Mouse (Mus musculus): ENCODE results near the gene Ank.
"Not testable (repeated sequence)": the region's sequence is repeated elsewhere in the genome, so short reads cannot be mapped to it uniquely, and the experiment has no call there.

Ank gene

DNA sequence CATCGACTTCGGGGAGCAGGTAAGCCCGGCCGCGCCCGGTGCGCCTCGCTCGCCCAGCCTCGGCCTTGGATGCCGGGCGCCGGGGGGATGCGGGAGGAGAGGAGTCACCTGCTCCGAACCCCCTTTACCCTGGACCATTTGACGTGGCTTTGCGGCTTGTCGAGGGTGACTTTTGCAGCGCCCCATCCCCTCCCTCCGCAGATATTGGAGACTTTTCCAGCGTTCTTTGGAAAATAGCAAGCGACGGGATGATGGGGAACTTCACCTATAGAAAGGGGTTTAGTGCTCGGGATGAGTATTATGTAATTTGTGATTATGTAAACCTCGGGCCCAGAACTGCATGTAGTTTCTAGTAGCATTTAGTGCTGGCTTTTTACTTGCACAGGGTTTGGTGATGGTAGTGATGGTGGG, 609 bp downstream of the Ank start:
- DNase-seq (ENCODE audit: low read depth, low spot score) = no peak

DNA sequence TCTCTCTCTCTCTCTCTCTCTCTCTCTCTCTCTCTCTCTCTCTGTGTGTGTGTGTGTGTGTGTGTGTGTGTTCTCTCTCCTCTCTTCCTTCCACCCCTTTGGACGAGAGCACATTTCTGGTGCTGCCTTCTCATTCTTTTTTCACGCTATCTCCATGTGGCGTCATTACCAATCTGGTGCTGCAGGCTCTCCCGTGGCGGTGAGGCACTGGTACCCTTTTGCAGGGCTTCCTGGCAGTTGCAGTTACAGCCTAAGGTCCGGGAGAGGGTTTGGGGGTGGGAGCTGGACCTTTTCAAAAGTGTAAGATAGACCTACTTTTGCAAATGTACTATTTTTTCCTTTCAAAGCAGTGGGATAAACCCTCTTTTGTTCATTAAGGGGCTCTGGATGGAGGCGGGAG, 1.2 kb downstream of the Ank start:
- no peak for DNase-seq (ENCODE audit: low read depth, low spot score)

GRCm38 (mm10) chr15:27468822-27469488, 2.5 kb downstream of the Ank start:
- DNase-seq (ENCODE audit: low read depth, low spot score) = no peak

DNA sequence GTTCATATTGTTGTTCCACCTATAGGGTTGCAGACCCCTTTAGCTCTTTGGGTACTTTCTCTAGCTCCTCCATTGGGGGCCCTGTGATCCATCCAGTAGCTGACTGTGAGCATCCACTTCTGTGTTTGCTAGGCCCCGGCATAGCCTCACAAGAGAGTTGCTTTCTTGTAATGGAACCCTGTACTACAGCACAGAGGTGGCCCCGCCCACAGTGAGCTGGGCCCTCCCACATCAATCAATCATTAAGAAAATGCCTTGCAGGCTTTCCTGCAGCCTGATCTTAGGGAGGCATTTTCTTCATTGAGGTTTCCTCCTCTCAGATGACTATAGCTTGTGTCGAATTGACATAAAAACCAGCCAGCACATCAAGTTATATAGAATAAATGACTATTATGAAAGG, 3.9 kb downstream of the Ank start:
- not testable (repeated sequence) for DNase-seq (ENCODE audit: low read depth, low spot score)

GRCm38 (mm10) chr15:27472315-27472714, 5.8 kb downstream of the Ank start:
- DNase-seq (ENCODE audit: low read depth, low spot score) = no peak

GRCm38 (mm10) chr15:27475988-27476387, 9.5 kb downstream of the Ank start:
- DNase-seq (ENCODE audit: low read depth, low spot score) = no peak

- no peak for DNase-seq (ENCODE audit: low read depth, low spot score)
Observed at GRCm38 (mm10) chr15:27476671-27477070, 10.2 kb downstream of the Ank start.

- no peak for DNase-seq (ENCODE audit: low read depth, low spot score)
Observed at GRCm38 (mm10) chr15:27477159-27477558, 10.7 kb downstream of the Ank start.

DNA sequence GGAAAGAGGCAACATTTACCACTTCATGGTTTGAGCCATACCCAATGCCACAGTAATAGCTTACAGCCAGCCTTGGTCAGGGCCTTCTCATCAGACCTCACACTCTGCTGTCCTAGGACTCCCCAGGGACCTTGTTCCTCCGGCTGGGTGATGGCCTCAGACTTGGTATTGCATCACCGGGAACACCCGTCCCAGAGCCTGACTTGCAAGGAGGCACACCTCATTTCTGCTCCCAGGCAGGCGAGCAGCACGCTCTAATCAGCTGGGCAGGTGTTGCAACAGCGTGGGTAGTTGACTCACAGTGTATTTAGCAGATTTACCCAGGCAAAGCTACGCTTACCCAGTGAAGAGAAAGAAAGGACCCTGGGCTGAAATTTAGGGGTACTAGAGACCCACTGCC, 11.2 kb downstream of the Ank start:
- DNase-seq (ENCODE audit: low read depth, low spot score) = no peak

DNA sequence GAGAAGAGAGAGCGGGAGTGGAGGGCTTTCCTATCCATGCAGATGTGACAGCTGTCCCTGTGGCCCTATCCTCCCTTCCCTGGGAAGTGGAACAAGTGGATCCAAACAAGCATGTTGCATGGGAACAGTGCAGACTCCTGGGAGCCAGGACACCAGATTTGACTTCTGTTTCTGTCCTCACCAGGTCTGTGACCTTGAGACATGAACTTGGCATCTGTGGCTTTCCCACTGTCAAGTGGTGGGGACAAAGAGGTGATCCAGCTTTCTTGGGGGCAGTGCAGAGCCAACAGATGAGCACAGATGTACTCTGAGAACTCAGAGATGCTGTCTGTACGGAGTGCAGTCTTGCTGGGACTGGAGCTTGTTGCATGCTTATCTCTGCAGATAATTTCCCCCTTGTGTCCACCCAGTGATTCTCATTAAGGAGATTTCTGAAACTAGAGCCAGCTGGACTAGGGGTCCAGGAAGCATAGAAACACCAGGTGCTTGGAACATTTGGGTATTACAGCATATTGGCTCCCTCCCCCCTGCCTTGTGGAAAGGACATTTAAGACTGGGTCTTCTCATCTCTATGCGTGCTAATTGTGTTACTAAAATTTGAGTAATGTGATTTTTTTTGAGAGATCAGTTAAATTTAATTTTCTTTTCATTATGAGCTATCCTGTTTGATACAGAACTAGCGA, 14.0 kb downstream of the Ank start:
- no peak for DNase-seq (ENCODE audit: low read depth, low spot score)

DNA sequence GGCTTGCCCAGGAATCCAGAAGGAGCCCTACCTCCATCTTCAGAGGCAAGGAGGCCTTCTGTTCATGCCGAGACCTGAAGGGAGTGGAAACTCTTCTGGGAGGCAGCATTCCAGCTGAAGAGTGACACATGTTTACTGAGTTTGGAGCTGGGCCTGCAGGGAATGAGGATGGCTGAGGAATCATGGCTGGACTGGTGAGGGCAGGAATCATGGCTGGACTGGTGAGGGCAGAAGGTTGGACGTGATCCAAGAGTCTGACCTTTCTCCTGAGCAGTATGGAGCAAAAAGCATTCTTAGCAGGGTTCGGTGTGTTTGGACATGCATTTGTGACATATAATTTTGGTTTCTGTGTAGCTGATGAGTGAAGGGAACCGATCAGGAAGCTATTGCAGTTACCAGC, 15.5 kb downstream of the Ank start:
- DNase-seq (ENCODE audit: low read depth, low spot score) = no peak

DNA sequence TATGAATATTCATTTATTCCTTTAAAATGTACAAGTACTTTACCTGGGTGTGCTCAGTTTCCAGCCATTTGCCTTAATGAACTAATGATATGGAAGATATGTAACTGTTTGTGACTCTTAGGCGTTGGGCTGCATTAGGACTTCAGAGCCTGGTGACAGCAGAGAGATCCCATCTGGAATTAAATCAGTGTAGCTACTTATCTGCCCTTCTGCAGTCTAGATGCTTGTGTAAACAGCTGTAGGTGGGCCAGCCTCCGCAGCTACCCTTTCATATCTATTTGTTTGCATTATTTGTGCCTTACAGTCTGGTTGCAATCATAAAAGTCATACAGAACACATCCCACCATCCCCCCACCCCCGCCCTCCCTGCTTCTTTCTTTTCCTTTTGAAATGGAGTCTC, 16.7 kb downstream of the Ank start:
- DNase-seq (ENCODE audit: low read depth, low spot score) = no peak

DNA sequence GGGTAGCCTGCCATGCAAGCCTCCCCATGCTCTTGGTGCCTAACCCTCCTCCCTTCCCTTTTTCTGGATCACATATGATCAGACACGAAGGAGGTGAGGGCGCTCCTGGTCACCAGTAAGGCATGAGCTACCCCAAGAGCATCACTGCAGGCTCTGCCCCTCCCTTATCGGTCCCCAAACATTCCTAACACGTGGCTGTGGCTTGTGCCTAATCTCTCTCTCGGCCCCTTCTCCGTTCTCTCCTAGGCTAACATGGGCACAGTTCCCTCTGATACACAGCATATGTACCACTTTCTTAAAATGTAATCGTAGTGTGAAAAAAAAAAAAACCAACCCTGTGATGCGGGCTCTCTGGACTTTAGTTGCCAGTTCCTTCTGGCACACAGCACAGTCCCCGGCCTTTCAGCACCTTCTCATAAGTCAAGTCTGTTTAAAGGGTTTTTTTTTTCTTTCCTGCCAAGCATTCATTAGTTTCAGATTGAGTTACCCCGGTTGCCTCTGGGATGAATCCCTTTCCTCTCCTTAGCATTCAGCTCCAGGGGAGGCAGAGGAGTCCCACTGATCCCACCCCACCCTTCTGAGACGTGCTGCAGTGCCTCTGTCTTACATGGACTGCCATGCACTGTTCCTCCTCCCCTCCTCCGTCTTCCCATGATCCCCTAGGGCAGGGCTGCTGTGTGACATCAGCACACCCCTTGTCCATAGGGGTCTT, 19.2 kb downstream of the Ank start:
- no peak for DNase-seq (ENCODE audit: low read depth, low spot score)

- DNase-seq (ENCODE audit: low read depth, low spot score) = no peak
Observed at GRCm38 (mm10) chr15:27486279-27486618, 19.8 kb downstream of the Ank start.

GRCm38 (mm10) chr15:27487059-27487458, 20.6 kb downstream of the Ank start:
- no peak for DNase-seq (ENCODE audit: low read depth, low spot score)

DNA sequence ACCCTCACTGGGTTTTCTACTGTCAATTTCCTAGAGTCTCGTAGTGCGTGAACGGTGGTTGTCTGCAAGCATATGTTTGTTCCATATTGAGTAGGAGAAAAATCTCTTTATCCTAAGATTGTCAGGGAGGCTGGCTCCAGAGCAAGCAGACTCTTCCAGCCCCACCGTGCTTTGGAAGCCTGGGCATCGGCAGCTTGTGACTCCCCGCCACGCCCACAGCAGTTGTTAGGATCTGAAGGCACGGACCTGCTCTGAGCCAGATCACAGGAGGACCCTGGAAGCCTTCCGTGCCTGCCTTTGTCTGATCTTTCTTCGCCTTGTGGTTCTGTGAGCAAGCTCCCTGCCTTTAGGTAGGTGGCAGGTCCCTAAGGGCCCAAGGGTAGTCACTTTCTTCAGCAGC, 21.6 kb downstream of the Ank start:
- no peak for DNase-seq (ENCODE audit: low read depth, low spot score)

DNA sequence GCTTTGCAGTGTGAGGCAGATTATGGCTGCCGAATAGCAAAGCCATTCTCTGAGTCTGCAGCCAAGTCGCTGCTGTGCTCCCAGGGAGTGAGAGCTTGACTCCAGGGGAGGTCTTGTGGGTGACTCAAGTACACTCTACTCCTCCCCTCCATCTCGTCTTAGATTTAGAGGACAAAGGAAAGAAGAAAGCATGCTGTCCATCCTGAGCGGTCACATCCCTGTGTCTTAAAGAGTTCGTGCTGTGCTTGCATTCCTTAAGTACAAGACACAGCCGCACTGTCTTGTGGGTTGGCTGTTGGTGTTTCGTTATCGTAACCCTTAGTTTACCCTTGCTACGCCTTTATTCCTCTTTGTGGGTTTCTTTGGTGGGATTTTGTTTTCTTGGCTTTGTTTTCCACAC, 24.2 kb downstream of the Ank start:
- DNase-seq (ENCODE audit: low read depth, low spot score) = no peak

GRCm38 (mm10) chr15:27491425-27492070, 25.1 kb downstream of the Ank start:
- no peak for DNase-seq (ENCODE audit: low read depth, low spot score)

- no peak for DNase-seq (ENCODE audit: low read depth, low spot score)
Observed at GRCm38 (mm10) chr15:27492156-27492555, 25.7 kb downstream of the Ank start.

- DNase-seq (ENCODE audit: low read depth, low spot score) = no peak
Observed at GRCm38 (mm10) chr15:27492734-27493133, 26.3 kb downstream of the Ank start.

DNA sequence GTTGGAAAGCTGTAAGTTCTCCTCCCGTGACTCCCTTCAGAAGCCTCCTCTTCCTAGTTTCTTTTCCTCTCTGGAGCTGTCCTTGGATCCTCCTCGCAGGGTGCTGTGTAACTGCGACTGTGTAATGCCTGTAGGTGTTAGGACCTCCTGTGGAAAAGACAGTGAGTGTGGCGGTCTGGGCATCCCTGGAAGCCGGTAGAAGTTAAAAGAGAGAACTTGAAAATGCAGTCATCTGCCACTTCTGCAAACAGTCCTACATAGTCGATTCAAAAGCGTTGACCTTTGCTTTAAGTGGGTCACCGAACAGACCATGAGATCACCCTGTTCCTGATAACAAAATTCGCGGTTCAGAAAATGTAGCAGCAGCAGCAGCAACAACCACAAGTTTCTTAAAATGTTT, 27.0 kb downstream of the Ank start:
- no peak for DNase-seq (ENCODE audit: low read depth, low spot score)

DNA sequence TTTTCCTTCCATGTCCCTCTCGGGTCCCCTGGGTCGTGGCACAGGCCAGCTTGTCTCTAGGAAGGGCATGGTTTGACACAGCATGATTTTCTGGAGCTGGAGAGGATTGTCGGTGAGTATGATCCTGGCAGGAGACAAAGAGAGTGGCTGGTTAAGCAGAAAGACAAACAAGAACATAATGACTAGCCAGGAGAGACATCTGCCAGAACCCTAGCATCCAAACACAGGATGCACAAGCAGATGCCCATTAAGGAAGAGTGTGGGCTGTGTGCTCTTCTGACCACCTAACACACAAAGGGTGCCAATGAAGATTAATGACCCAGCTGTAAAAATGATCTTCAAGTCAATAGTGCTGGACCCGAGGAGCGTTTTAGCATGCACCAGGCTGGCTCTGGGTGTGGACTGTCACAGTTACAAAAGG, 29.5 kb downstream of the Ank start:
- no peak for DNase-seq (ENCODE audit: low read depth, low spot score)
